Mouse (Mus musculus): Measurements from ENCODE around the gene Macf1. TPM values are rescaled to one million over a fixed set of nuclear protein-coding genes. Genes with fewer than 3 reads are reported as not detected.
"Not testable (repeated sequence)": the region's sequence is repeated elsewhere in the genome, so short reads cannot be mapped to it uniquely, and the experiment has no call there.

Gene Macf1
- total RNA-seq, 2 experiments from 2014 or later: 48.4 to 66.4 TPM

GRCm38 (mm10) chr4:123358613-123359012 is 325.5 kb downstream of the Macf1 start:
- no peak overlapping the region for H3K27ac ChIP-seq
- H3K4me3 ChIP-seq: no peak overlapping the region
- intact Hi-C loops (cut with DNase I): no loop called here
- TF ChIP-seq CTCF (IDR thresholded peaks at IDR 0.05): no peak
- no peak for DNase-seq

- no peak for DNase-seq
Observed at GRCm38 (mm10) chr4:123355941-123356340, 328.2 kb downstream of the Macf1 start.

GRCm38 (mm10) chr4:123353271-123353877 is 330.8 kb downstream of the Macf1 start:
- TF ChIP-seq CTCF (IDR thresholded peaks at IDR 0.05): no peak
- H3K27ac ChIP-seq: no peak overlapping the region
- intact Hi-C loops (cut with DNase I): no loop called here
- H3K4me3 ChIP-seq: no peak overlapping the region
- DNase-seq: no peak

More at GRCm38 (mm10) chr4:123355941-123356340, 328.2 kb downstream of the Macf1 start:
- H3K4me3 ChIP-seq: no peak overlapping the region
- intact Hi-C loops (cut with DNase I): no loop called here
- TF ChIP-seq CTCF (IDR thresholded peaks at IDR 0.05): no peak
- no peak overlapping the region for H3K27ac ChIP-seq

- no peak for TF ChIP-seq CTCF (IDR thresholded peaks at IDR 0.05)
- Histone ChIP-seq H3K27ac (no peak overlapping the region), H3K4me3 (peak overlapping the region; percentile 77)
- intact Hi-C loops (cut with DNase I): no loop called here
- DNase-seq: no peak
Observed at GRCm38 (mm10) chr4:123343471-123343789, 340.7 kb downstream of the Macf1 start.

- TF ChIP-seq CTCF (IDR thresholded peaks at IDR 0.05): no peak
- intact Hi-C loops (cut with DNase I): no loop called here
- DNase-seq: peak; percentile 79
- peak within 1 kb of the TSS; percentile 39 for H3K27ac ChIP-seq
- peak within 1 kb of the TSS; percentile 77 for H3K4me3 ChIP-seq
Observed at GRCm38 (mm10) chr4:123342642-123343470, 341.3 kb downstream of the Macf1 start, which contains the start of gene Bmp8a. TSS of gene Bmp8a (minus strand) at chr4:123343252.

- Histone ChIP-seq H3K4me3 (peak overlapping the region; percentile 77), H3K27ac (peak overlapping the region; percentile 39)
- no peak for DNase-seq
- intact Hi-C loops (cut with DNase I): no loop called here
- no peak for TF ChIP-seq CTCF (IDR thresholded peaks at IDR 0.05)
Observed at GRCm38 (mm10) chr4:123342091-123342641, 342.0 kb downstream of the Macf1 start.

GRCm38 (mm10) chr4:123340232-123340631 is 343.9 kb downstream of the Macf1 start:
- DNase-seq: no peak
- 0 out of 2 replicates have a peak overlapping the region, but pooled peaks have one; percentile 12 for H3K27ac ChIP-seq

GRCm38 (mm10) chr4:123337693-123338092 is 346.5 kb downstream of the Macf1 start:
- DNase-seq: no peak
- H3K4me3 ChIP-seq: no peak overlapping the region
- no peak for TF ChIP-seq CTCF (IDR thresholded peaks at IDR 0.05)
- no peak overlapping the region for H3K27ac ChIP-seq
- intact Hi-C loops (cut with DNase I): no loop called here

More at GRCm38 (mm10) chr4:123340232-123340631, 343.9 kb downstream of the Macf1 start:
- intact Hi-C loops (cut with DNase I): no loop called here
- H3K4me3 ChIP-seq: no peak overlapping the region
- TF ChIP-seq CTCF (IDR thresholded peaks at IDR 0.05): no peak

- no peak for DNase-seq
- Histone ChIP-seq H3K27ac (no peak overlapping the region), H3K4me3 (no peak overlapping the region)
- intact Hi-C loops (cut with DNase I): no loop called here
- no peak for TF ChIP-seq CTCF (IDR thresholded peaks at IDR 0.05)
Observed at GRCm38 (mm10) chr4:123335796-123336585, 348.2 kb downstream of the Macf1 start.

GRCm38 (mm10) chr4:123335244-123335643 is 348.9 kb downstream of the Macf1 start:
- H3K27ac ChIP-seq; intact Hi-C loops (cut with DNase I); DNase-seq: not testable (repeated sequence)

GRCm38 (mm10) chr4:123334177-123334576 is 350.0 kb downstream of the Macf1 start:
- intact Hi-C loops (cut with DNase I): no loop called here
- DNase-seq: no peak
- no peak overlapping the region for H3K4me3 ChIP-seq
- no peak for TF ChIP-seq CTCF (IDR thresholded peaks at IDR 0.05)
- peak overlapping the region; percentile 31; the same call in 1 of the 2 replicates for H3K27ac ChIP-seq

More at GRCm38 (mm10) chr4:123335244-123335643, 348.9 kb downstream of the Macf1 start:
- not testable (repeated sequence) for H3K4me3 ChIP-seq

- H3K27ac ChIP-seq: no peak overlapping the region
- TF ChIP-seq CTCF (IDR thresholded peaks at IDR 0.05): peak; percentile 32
- intact Hi-C loops (cut with DNase I): no loop called here
- no peak for DNase-seq
- H3K4me3 ChIP-seq: no peak overlapping the region
Observed at GRCm38 (mm10) chr4:123333151-123333550, 351.0 kb downstream of the Macf1 start.

GRCm38 (mm10) chr4:123331961-123332360 is 352.2 kb downstream of the Macf1 start:
- H3K27ac ChIP-seq; intact Hi-C loops (cut with DNase I); DNase-seq; H3K4me3 ChIP-seq: not testable (repeated sequence)

All from gastrocnemius, adult 2 months (tissue).